Mouse (Mus musculus): ENCODE data around the gene Slc32a1.

DNA sequence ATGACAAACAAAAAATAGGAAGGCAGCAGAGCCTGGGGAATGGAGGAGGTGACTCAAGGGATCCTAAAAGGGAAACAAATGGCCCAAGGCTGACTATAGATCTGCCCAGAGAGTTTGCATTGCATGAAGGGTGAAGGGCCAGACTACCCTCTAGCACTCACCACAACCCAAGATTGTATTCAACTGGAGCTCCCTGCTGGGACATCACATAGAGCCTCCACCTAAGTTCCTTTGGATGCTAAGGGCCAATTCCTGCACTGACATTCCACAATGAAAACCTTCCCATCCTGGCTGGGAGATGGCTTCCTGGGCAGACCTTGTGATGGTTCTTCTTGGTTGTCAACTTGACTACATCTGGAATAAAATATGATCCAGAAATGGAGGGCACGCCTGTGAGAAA is 9.2 kb upstream of the Slc32a1 start:
- TF ChIP-seq CTCF (IDR thresholded peaks at IDR 0.05; ENCODE audit: low read depth): no peak
- TF ChIP-seq EP300 (IDR thresholded peaks at IDR 0.05; ENCODE audit: low read depth): no peak
